Mouse (Mus musculus) liver, postnatal 0 days (tissue): Measurements from ENCODE around the gene Trabd2b.

Experiments used
- CTCF ChIP-seq: sonication (generic); IDR thresholded peaks from 2 replicates; pipeline ENCODE4 v1.5.1; 2016; ENCODE audit warnings: antibody characterized with exemption, low read depth
- EP300 ChIP-seq: IDR thresholded peaks from 2 replicates; pipeline ENCODE4 v1.6.1; 2016; ENCODE audit warnings: antibody characterized with exemption, low read depth, mild to moderate bottlenecking

GRCm38 (mm10) chr4:114541221-114541620 is 134.7 kb downstream of the Trabd2b start:
- TF ChIP-seq CTCF (no peak), EP300 (no peak)
